Mouse (Mus musculus): ENCODE data around the gene Spsb1. TPM values are rescaled to one million over a fixed set of nuclear protein-coding genes. Genes with fewer than 3 reads are reported as not detected.

The Spsb1 gene
- total RNA-seq (2022) = 10 to 100 TPM in 1 of 4 experiments, 1 to 10 TPM in 3; 3.6 to 10.5 (median 4.7) TPM

- peak; percentile 97 for DNase-seq (ENCODE audit: low spot score in 2 of 2)
Measured at GRCm38 (mm10) chr4:149954893-149955439, at the start of gene Spsb1. TSS of gene Spsb1 (minus strand) at chr4:149955043.

GRCm38 (mm10) chr4:150003641-150004040, 48.8 kb upstream of the Spsb1 start:
- DNase-seq (ENCODE audit: low spot score in 2 of 2) = no peak

DNA sequence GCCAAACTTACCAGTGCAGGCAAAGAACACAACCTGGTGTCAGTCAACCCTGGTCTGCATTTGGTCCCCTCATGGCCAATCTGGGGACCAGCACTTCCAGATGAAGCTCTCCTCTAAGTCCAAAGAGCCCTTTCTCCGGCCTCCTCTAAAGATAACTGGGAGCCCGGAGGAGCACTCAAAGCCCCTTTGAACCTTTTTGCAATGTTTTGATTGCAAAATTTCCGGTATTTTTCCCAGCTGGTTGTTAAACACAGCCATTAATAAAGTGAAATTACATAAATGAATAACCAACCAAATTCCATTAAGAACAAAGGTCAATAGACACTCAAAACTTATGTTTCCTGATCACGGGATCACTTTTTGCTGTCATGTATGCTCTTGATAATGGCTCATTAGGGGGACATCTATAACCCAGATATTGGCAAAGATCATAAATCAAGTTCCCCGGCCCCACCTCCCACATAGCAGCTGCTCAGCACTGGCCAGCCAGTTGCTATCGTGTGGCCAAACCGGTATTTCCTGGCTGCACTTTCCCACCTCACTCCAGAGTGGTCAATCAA, 48.3 kb upstream of the Spsb1 start:
- peak in 1 of 2 experiments; percentile 65 for DNase-seq (ENCODE audit: low spot score in 2 of 2)

DNA sequence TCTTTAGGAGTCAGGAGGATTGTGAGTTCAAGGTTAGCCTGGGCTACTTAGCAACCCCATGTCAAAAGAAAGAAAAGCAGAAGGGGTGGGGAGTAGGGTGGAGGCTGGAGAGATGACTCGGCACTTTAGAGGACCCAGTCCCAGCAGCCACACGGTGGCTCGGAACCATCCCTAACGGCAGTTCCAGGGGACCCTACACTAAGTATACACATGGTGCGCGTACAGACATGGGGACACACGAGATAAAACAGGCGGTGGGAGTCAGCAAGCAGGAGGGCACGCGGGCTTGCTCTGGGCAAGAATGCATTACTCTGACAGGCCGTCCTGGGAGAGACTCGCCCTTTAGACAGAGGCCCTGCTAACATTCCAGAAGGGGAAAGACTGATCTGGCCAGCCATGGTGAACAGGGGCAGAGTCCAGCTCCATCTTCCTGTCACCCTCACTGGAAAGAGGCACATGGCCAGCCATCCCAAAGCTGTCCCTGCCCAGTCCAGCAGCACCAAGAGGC, 47.2 kb upstream of the Spsb1 start:
- no peak for DNase-seq (ENCODE audit: low spot score in 2 of 2)

DNA sequence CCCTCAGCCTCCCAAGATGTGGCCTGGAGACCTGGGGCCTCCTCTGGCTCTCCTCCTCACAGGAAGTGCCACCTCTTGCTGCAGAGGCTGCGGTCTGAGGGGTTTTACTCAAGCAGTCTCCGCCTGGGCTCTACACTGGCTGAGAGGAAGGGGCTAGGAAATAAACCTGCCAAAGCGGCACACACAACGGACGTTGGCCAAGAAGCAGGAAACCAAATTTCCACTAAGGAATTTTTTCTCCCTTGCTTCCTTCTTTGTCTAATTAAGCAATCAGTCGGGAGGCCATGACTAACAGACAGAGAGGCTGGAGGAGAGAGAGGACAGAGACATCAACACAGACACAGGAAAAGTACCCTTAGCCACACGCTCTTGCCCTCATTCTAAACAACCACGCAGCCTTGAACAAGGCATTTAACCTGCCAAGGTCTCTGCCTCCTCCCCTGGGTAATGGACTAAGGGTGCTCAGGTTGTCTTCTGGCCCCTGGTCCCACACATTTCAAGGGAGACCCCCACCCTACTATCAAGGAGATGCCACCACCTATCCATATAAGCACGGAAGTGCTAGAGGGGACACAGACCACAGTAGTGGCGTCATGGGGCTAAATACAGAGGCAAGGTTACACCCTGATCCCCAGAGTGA, 46.5 kb upstream of the Spsb1 start:
- DNase-seq (ENCODE audit: low spot score in 2 of 2) = no peak

DNA sequence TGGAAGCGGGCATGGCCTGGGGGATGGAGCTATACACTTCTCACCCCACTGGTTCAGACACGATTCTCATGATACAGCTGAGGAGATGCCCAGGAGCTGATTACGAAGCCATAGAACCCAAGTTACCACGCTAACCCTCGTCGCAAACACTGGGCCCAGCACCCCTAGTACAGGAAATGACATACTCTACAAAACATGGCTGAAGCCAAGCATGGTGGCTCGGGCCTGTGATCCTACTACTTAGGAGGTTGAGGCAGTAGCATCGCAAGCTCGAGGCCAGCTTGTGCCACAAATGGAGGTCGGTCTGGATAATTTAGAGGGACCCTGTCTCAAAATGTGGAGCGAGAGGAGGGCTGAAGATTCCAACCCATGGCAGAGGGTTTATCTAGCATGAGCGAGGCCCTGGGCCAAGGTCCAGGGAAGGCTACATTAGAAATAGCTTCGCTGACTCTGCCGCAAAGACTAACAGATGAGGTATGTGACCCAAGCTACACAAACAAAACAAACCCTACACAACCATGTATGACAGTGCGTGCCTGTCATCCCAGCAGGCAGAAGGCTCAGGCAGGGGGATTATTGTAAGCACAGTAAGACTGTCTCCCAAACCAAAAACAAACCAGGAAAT, 45.2 kb upstream of the Spsb1 start:
- DNase-seq (ENCODE audit: low spot score in 2 of 2) = no peak

DNA sequence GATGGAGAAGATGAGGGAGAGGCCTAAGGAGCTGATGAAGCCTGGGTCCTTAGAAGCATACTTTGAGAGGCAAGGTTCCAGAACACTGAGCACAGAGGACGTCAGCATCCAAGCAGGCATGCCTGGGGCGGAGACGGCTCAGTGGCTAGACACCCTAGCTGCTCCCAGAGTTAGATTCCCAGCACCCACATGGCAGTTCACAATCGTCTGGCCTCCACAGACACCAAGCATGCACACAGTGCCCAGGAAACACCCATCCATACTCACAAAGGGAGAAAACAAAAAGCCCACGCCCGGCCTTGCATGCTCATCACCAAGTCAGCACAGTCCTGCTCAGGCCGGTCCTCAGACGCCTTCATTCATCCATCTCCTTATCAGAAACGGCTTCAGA, 44.7 kb upstream of the Spsb1 start:
- DNase-seq (ENCODE audit: low spot score in 2 of 2) = no peak

DNA sequence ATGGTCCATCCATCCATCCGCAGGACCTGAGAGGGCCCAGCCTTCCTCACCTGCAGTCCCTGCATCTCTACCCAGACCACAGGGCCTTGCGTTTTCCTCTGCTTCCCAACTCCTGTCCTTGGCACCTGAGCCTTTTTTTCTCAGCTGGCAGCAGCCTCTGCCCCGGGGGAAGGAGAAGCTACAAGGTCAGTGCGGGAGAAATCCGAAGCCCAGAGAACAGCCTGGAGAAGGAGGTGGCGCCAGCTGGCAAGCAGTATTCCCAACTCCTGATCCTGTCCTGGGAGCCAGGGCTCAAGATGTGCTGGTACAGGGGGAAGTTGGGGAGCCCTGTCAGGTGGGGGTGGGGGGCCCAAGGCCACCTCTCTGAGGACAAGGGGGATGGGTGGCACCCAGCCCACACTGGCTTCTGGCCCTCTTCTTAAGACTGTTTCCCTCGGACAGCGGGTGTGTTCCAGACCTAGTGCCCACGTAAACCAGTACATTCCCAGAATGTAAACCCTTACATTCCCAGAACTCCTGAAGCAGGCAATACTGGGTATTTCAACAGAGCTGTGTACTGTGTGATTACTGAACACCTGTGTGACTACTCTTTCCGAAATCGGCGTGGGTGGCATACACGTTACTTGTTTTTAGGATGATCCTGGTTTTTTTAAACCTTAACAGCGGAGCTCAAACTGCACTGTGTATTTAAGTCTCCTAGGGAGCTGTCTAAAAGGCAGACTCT, 44.1 kb upstream of the Spsb1 start:
- peak; percentile 87 to 93 for DNase-seq (ENCODE audit: low spot score in 2 of 2)

GRCm38 (mm10) chr4:149997999-149998398, 43.2 kb upstream of the Spsb1 start:
- peak in 1 of 2 experiments; percentile 69 for DNase-seq (ENCODE audit: low spot score in 2 of 2)

DNA sequence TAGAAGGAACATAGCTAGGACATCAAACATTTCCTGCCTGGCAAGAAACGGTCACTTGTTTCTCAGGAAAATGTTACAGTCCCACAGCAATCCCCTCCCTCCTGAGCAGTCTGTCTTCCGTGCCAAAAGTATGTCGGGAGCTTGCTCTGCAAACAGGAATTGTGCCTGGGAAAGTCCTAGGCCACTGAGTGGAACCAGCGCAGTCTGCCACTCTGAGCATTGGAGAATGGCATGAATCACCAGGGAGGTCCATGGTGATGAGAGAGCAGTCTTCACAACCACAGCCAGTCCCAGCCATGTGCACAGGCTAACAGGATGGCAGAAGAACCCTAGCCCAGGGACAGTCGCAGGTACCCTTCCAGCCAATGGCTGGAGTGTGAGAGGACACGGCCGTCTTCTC, 41.6 kb upstream of the Spsb1 start:
- DNase-seq (ENCODE audit: low spot score in 2 of 2) = no peak

DNA sequence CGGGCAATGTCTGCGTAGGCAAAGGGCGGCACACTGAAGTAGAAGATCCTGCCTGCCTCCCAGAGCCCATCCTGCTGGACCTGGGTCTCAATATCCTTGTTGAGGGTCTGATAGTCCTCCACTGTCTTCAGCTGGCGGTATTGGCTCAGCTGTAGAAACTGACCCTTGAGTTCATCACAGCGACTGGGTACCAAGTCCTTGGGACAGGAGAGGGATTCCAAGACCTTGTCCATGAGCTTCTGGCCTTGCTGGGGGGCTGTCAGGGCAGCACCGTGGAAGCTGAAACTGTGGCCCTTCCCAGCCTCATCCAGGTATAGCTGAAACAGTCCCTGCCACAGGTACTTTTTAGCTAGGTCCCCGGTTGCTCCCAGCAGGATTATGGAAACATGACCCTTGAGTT, 41.1 kb upstream of the Spsb1 start:
- no peak for DNase-seq (ENCODE audit: low spot score in 2 of 2)

- no peak for DNase-seq (ENCODE audit: low spot score in 2 of 2)
Measured at GRCm38 (mm10) chr4:149994218-149994617, 39.4 kb upstream of the Spsb1 start.

- DNase-seq (ENCODE audit: low spot score in 2 of 2) = no peak
Measured at GRCm38 (mm10) chr4:149992670-149993032, 37.8 kb upstream of the Spsb1 start.

DNA sequence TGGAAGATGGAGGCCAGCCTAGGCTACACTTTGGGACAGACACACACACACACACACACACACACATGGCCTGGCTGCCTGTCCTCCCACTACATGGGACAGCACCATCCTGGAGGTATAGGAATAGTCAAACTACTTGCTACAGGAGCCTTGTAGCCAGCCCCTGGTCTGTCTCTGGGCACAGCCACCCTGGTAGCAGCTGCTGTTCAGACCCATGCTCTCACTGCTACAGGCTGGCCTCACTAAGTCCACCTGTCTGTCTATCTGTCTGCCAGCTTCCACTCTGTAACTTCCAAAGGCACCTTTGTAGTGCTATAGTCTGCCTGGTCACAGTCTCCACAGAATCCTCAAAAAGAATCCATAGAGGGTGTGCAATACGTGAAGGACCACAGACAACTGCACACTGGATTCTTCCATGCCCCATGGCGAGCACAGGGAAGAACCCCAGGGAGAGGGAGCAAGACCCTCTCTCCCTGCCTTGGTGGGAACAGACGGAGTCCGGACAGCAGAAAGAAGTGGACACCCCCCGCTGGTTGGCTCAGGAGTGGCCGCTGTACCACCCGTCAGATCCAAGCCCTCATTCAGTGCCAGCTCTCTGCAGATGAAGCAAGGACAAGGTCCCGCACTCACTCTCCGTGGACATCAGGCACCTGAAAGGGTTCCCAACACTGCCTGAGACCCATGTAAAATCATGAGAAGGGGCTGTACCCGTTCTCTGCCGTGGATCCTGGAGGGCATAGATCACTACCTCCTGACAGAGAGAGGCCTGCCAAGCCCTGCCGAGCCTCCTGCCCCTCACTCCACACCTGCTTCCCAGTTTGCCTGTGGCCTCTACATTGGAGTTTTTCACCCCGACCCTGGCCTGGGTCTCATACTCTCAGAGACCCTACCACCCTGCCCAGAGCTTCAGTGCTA, 37.2 kb upstream of the Spsb1 start:
- DNase-seq (ENCODE audit: low spot score in 2 of 2) = no peak

GRCm38 (mm10) chr4:149990954-149991633, 36.3 kb upstream of the Spsb1 start:
- DNase-seq (ENCODE audit: low spot score in 2 of 2) = no peak

- DNase-seq (ENCODE audit: low spot score in 2 of 2) = peak; percentile 66 to 82
Measured at GRCm38 (mm10) chr4:149990212-149990953, 35.5 kb upstream of the Spsb1 start.

DNA sequence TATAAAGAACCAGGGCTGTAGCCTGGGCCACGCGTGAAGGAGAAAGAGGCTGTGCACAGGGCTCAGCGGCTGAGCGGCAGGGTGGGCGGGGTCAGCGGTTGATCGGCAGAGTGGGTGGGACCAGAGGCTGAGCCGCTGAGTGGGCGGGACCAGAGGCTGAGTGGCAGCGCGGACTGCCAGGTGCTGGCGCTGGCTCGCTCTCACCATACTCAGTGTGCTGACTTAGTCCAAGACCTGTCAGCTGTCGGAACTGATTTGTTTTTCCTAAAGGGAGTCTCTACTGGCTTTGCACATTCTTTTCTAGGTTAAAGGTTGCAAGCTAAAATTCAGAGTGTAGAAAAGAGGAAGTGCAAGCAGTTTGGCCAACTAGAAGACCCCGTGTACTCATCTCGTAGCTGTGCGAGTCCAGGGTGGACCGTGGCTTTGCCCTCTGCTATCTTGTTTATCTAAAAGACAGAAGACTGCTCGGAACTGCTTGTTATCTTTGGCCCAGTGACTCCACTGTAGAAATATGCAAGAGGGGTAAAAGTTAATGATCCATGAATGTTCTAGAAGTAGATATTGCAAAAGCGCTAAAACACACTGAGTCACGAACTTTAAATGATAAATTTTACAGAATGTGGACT, 34.2 kb upstream of the Spsb1 start:
- DNase-seq (ENCODE audit: low spot score in 2 of 2) = peak; percentile 77 to 89

DNA sequence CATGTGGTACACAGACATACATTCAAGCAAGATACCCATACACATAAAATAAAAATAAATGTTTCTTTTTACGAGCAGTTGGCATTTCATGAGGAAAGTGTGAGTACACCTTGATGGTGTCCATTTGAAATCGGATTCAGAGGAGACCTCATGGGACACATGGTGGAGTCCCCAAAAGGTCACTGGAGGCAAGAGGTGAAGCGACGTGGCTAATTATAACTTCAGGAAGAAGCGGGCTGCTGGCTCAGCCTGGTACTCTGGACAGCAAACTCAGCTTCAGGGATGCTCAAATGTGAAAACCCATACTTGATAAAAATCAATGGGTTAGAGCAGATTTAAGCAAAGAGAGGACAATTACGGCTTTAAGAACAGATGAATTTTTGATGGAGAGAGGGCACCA, 33.5 kb upstream of the Spsb1 start:
- no peak for DNase-seq (ENCODE audit: low spot score in 2 of 2)
